Mouse (Mus musculus): Measurements from ENCODE around the gene Daxx.

DNA sequence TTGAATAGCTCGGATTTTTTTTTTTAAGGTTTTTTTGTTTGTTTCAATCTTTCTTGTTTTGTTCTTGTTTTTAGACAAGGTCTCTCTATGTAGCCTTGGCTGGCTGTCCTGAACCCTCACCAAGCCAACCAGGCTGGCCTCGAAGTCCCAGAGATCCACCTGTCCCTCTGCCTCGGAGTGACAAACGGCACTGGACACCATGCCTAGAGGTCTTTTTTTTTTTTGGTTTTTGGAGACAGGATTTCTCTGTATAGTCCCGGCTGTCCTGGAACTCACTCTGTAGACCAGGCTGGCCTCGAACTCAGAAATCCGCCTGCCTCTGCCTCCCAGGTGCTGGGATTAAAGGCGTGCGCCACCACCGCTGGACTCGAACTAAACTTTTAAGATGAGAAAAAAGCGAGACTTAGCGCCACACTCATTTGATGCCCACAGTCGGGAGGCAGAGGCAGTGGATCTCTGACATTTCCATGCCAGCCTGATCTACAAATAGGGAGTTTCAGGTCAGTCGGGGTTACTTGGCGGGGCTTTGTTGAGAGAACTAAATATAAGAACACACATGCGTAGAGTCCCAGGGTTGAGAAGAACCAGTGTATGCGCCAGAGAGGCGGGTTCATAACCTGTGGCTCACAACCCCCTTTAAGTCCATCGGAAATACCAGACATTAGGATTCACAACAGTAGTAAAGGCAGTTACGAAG lies 19.2 kb downstream of the Daxx start:
- TF ChIP-seq CTCF (IDR thresholded peaks at IDR 0.05; ENCODE audit: low read depth), result no peak
- TF ChIP-seq EP300 (IDR thresholded peaks at IDR 0.05; ENCODE audit: low read depth), result no peak
